Mouse (Mus musculus): ENCODE results near the gene Il12a. TPM values are rescaled to one million over a fixed set of nuclear protein-coding genes. Genes with fewer than 3 reads are reported as not detected.
A peak's percentile ranks its signal among the peaks of the same experiment; 100 is the strongest.
"Not testable (repeated sequence)": the region's sequence is repeated elsewhere in the genome, so short reads cannot be mapped to it uniquely, and the experiment has no call there.

Gene Il12a
- polyA plus RNA-seq, 1 experiment = 3.4 TPM

DNA sequence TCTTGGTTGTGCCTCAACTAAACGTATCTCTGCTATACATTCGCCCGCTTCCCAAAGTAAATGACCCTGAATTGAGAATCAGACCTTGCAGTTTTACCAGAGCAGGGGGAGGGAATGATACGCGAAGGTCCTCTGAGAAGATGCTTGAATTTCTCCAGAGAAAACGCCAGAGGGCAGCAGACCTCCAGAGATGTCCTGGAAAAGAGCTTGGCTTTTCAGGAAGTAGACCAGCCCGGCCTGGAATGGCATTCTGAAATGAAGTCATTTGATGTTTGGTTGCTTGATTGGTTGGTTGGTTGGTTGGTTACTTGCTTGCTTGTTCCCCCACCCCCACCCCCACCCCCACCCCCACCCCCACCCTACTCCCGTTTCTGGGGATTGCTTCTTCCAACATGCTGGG is 17.8 kb downstream of the Il12a start:
- Histone ChIP-seq H3K4me2 (ENCODE audit: low read depth) (no peak overlapping the region), H3K79me2 (ENCODE audit: control insufficient read depth, insufficient read depth) (no peaks in the 10 kb centered on the region), H3K4me3 (no peak overlapping the region), H3K27me3 (ENCODE audit: control insufficient read depth, insufficient read depth, insufficient read length) (no peaks in the 10 kb centered on the region), H3K36me3 (ENCODE audit: control insufficient read depth, insufficient read depth) (no peaks in the 10 kb centered on the region), H3ac (ENCODE audit: control insufficient read depth, insufficient read length) (no peak overlapping the region)
- TF ChIP-seq POLR2A (IDR thresholded peaks at IDR 0.05; ENCODE audit: insufficient read length, low read depth) (no peak), USF1 (IDR thresholded peaks at IDR 0.05; ENCODE audit: low read depth) (no peak), CEBPB (IDR thresholded peaks at IDR 0.05; ENCODE audit: insufficient read depth, poor library complexity, severe bottlenecking) (no peak), REST (IDR thresholded peaks at IDR 0.05; ENCODE audit: insufficient read depth, insufficient read length) (no peak), SRF (IDR thresholded peaks at IDR 0.05; ENCODE audit: control insufficient read depth, insufficient read length, low read depth) (no peak), TCF12 (IDR thresholded peaks at IDR 0.05; ENCODE audit: insufficient read depth, poor library complexity, severe bottlenecking) (no peak), POLR2AphosphoS2 (IDR thresholded peaks at IDR 0.05; ENCODE audit: insufficient read length, low read depth) (no peak), MYOG (IDR thresholded peaks at IDR 0.05; ENCODE audit: control insufficient read depth in 1 of 3, insufficient read depth in 1 of 3, insufficient read length in 2 of 3, low read depth in 2 of 3) (no peak), MAX (IDR thresholded peaks at IDR 0.05; ENCODE audit: low read depth) (no peak)

DNA sequence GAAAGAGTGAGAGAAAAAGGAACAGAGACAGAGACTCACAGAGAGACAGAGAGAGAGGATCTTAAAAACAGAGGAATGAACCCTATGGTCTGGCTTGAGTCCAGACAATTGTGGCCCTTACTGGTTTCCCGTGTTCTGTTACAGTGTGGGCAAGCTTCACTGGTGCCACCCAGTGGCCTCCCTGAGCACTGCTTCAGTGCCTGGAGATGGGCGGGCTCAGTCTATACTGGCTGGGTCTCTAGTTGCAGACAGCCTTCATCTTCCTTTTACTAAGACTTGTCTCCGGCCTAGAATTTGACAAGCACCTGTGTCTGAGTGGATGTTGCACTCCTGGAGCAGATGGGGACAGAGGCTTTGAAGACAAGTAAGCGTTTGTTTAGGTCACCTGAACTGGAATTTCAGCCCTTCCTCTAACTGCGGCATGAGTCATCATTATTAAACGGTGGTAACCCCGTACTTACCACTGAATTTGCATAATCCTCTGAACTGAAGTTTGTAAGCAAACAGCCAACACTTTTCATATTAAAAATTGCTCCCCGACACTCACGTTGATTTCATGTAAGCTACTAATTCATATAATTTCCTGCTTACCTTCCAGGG is 18.9 kb downstream of the Il12a start:
- Histone ChIP-seq H3K79me2 (ENCODE audit: control insufficient read depth, insufficient read depth) (no peaks in the 10 kb centered on the region), H3K4me2 (ENCODE audit: low read depth) (no peak overlapping the region), H3K27me3 (ENCODE audit: control insufficient read depth, insufficient read depth, insufficient read length) (no peaks in the 10 kb centered on the region), H3ac (ENCODE audit: control insufficient read depth, insufficient read length) (no peak overlapping the region), H3K36me3 (ENCODE audit: control insufficient read depth, insufficient read depth) (no peaks in the 10 kb centered on the region), H3K4me3 (no peak overlapping the region)
- no peak for TF ChIP-seq USF1 (IDR thresholded peaks at IDR 0.05; ENCODE audit: low read depth)
- TF ChIP-seq E2F4 (IDR thresholded peaks at IDR 0.05; ENCODE audit: insufficient read depth) = no peak
- no peak for TF ChIP-seq CEBPB (IDR thresholded peaks at IDR 0.05; ENCODE audit: insufficient read depth, poor library complexity, severe bottlenecking)
- TF ChIP-seq SRF (IDR thresholded peaks at IDR 0.05; ENCODE audit: control insufficient read depth, insufficient read length, low read depth) = no peak
- no peak for TF ChIP-seq POLR2AphosphoS2 (IDR thresholded peaks at IDR 0.05; ENCODE audit: insufficient read length, low read depth)
- no peak for TF ChIP-seq MYOD1 (IDR thresholded peaks at IDR 0.05; ENCODE audit: control insufficient read depth in 1 of 3, insufficient read length in 2 of 3, low read depth in 2 of 3)
- TF ChIP-seq MYOG (IDR thresholded peaks at IDR 0.05; ENCODE audit: control insufficient read depth in 1 of 3, insufficient read depth in 1 of 3, insufficient read length in 2 of 3, low read depth in 2 of 3) = no peak
- no peak for TF ChIP-seq POLR2A (IDR thresholded peaks at IDR 0.05; ENCODE audit: insufficient read length, low read depth)
- TF ChIP-seq TCF3 (IDR thresholded peaks at IDR 0.05; ENCODE audit: insufficient read length, low read depth) = no peak
- TF ChIP-seq REST (IDR thresholded peaks at IDR 0.05; ENCODE audit: insufficient read depth, insufficient read length) = no peak
- TF ChIP-seq MAX (IDR thresholded peaks at IDR 0.05; ENCODE audit: low read depth) = no peak
- TF ChIP-seq TCF12 (IDR thresholded peaks at IDR 0.05; ENCODE audit: insufficient read depth, poor library complexity, severe bottlenecking) = no peak

DNA sequence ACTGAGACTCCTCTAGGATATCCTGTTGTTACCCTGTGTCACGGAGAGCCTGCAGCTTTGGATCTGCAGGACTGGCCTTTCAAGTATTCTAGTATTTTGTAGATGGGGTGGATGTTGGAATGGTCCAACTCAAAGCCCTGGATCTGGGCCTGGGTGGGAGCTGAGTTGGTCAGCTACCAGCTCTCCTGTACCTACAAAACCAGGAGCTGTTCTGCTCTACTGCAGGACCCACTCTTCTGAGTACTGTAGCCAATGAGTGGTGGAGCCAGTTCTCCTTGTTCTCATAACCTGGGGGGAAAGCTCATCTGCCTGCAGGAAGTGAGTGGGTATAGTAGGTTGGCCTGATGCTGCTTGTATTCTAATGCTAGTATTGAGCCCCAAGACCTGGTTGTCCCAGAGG is 20.0 kb downstream of the Il12a start:
- Histone ChIP-seq H3K79me2 (ENCODE audit: control insufficient read depth, insufficient read depth) (no peaks in the 10 kb centered on the region), H3ac (ENCODE audit: control insufficient read depth, insufficient read length) (no peak overlapping the region), H3K27me3 (ENCODE audit: control insufficient read depth, insufficient read depth, insufficient read length) (no peaks in the 10 kb centered on the region), H3K4me3 (no peak overlapping the region), H3K4me2 (ENCODE audit: low read depth) (no peak overlapping the region), H3K36me3 (ENCODE audit: control insufficient read depth, insufficient read depth) (no peaks in the 10 kb centered on the region)
- TF ChIP-seq E2F4 (IDR thresholded peaks at IDR 0.05; ENCODE audit: insufficient read depth) = no peak
- TF ChIP-seq USF1 (IDR thresholded peaks at IDR 0.05; ENCODE audit: low read depth) = no peak
- no peak for TF ChIP-seq SRF (IDR thresholded peaks at IDR 0.05; ENCODE audit: control insufficient read depth, insufficient read length, low read depth)
- no peak for TF ChIP-seq MYOD1 (IDR thresholded peaks at IDR 0.05; ENCODE audit: control insufficient read depth in 1 of 3, insufficient read length in 2 of 3, low read depth in 2 of 3)
- no peak for TF ChIP-seq MYOG (IDR thresholded peaks at IDR 0.05; ENCODE audit: control insufficient read depth in 1 of 3, insufficient read depth in 1 of 3, insufficient read length in 2 of 3, low read depth in 2 of 3)
- no peak for TF ChIP-seq POLR2A (IDR thresholded peaks at IDR 0.05; ENCODE audit: insufficient read length, low read depth)
- no peak for TF ChIP-seq TCF3 (IDR thresholded peaks at IDR 0.05; ENCODE audit: insufficient read length, low read depth)
- TF ChIP-seq MAX (IDR thresholded peaks at IDR 0.05; ENCODE audit: low read depth) = no peak
- TF ChIP-seq TCF12 (IDR thresholded peaks at IDR 0.05; ENCODE audit: insufficient read depth, poor library complexity, severe bottlenecking) = no peak

DNA sequence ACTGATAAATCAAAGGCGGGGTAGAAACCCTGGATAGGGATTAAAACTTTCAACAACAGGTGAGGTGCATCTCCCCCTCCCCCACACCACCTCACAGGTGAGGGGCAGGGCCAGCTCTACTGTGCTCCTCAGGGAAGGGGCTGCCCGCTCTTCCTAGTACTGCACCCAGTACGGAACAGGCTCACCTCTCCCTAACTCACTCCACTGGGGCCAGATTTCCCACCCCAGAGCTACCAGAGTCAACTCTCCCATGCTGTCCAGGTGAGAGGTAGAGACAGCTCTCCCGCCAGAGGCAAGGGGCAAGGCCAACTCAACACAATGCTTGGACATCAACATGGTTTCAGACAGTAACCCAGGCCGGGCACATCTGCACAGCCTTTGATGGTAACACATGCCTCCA is 21.1 kb downstream of the Il12a start:
- Histone ChIP-seq H3K4me3 (no peak overlapping the region), H3K4me2 (ENCODE audit: low read depth) (no peak overlapping the region), H3K36me3 (ENCODE audit: control insufficient read depth, insufficient read depth) (no peaks in the 10 kb centered on the region), H3ac (ENCODE audit: control insufficient read depth, insufficient read length) (no peak overlapping the region), H3K27me3 (ENCODE audit: control insufficient read depth, insufficient read depth, insufficient read length) (no peaks in the 10 kb centered on the region), H3K79me2 (ENCODE audit: control insufficient read depth, insufficient read depth) (no peaks in the 10 kb centered on the region)
- TF ChIP-seq MYOD1 (IDR thresholded peaks at IDR 0.05; ENCODE audit: control insufficient read depth in 1 of 3, insufficient read length in 2 of 3, low read depth in 2 of 3) = no peak
- no peak for TF ChIP-seq MAX (IDR thresholded peaks at IDR 0.05; ENCODE audit: low read depth)
- TF ChIP-seq SRF (IDR thresholded peaks at IDR 0.05; ENCODE audit: control insufficient read depth, insufficient read length, low read depth) = no peak
- TF ChIP-seq TCF12 (IDR thresholded peaks at IDR 0.05; ENCODE audit: insufficient read depth, poor library complexity, severe bottlenecking) = no peak
- TF ChIP-seq USF1 (IDR thresholded peaks at IDR 0.05; ENCODE audit: low read depth) = no peak
- no peak for TF ChIP-seq MYOG (IDR thresholded peaks at IDR 0.05; ENCODE audit: control insufficient read depth in 1 of 3, insufficient read depth in 1 of 3, insufficient read length in 2 of 3, low read depth in 2 of 3)
- TF ChIP-seq TCF3 (IDR thresholded peaks at IDR 0.05; ENCODE audit: insufficient read length, low read depth) = no peak
- no peak for TF ChIP-seq POLR2A (IDR thresholded peaks at IDR 0.05; ENCODE audit: insufficient read length, low read depth)
- TF ChIP-seq POLR2AphosphoS2 (IDR thresholded peaks at IDR 0.05; ENCODE audit: insufficient read length, low read depth) = no peak

DNA sequence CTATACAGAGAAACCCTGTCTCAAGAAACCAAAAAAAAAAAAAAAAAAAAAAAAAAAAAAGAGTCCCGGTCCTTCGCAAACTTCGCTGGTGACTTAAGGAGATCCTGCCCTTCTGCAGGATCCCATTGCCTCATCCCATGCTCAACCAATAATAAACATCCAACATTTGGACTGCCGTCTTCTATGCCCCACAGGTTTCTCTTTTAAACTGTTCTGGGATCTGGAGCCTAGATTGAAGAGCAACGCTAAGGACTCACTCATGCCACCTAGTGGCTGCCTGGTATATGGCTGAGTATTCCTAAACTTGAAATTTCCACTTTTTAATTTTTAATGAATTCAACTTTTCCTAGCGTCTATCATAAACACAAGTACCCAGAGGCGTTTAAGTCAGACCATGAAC is 23.1 kb downstream of the Il12a start:
- no peak for TF ChIP-seq MYOD1 (IDR thresholded peaks at IDR 0.05; ENCODE audit: control insufficient read depth in 1 of 3, insufficient read length in 2 of 3, low read depth in 2 of 3)
- TF ChIP-seq MYOG (IDR thresholded peaks at IDR 0.05; ENCODE audit: control insufficient read depth in 1 of 3, insufficient read depth in 1 of 3, insufficient read length in 2 of 3, low read depth in 2 of 3) = no peak
- no peak for TF ChIP-seq POLR2A (IDR thresholded peaks at IDR 0.05; ENCODE audit: insufficient read length, low read depth)
- no peak for TF ChIP-seq TCF12 (IDR thresholded peaks at IDR 0.05; ENCODE audit: insufficient read depth, poor library complexity, severe bottlenecking)
- no peak for TF ChIP-seq TCF3 (IDR thresholded peaks at IDR 0.05; ENCODE audit: insufficient read length, low read depth)
- no peak for TF ChIP-seq E2F4 (IDR thresholded peaks at IDR 0.05; ENCODE audit: insufficient read depth)
- no peak for TF ChIP-seq MAX (IDR thresholded peaks at IDR 0.05; ENCODE audit: low read depth)
- no peak for TF ChIP-seq REST (IDR thresholded peaks at IDR 0.05; ENCODE audit: insufficient read depth, insufficient read length)
- no peak for TF ChIP-seq CEBPB (IDR thresholded peaks at IDR 0.05; ENCODE audit: insufficient read depth, poor library complexity, severe bottlenecking)
- TF ChIP-seq USF1 (IDR thresholded peaks at IDR 0.05; ENCODE audit: low read depth) = no peak
- Histone ChIP-seq H3K27me3 (ENCODE audit: control insufficient read depth, insufficient read depth, insufficient read length) (no peaks in the 10 kb centered on the region), H3K4me3 (no peak overlapping the region), H3K4me2 (ENCODE audit: low read depth) (peak overlapping the region; percentile 64), H3K36me3 (ENCODE audit: control insufficient read depth, insufficient read depth) (no peaks in the 10 kb centered on the region), H3K79me2 (ENCODE audit: control insufficient read depth, insufficient read depth) (no peaks in the 10 kb centered on the region), H3ac (ENCODE audit: control insufficient read depth, insufficient read length) (no peak overlapping the region)

DNA sequence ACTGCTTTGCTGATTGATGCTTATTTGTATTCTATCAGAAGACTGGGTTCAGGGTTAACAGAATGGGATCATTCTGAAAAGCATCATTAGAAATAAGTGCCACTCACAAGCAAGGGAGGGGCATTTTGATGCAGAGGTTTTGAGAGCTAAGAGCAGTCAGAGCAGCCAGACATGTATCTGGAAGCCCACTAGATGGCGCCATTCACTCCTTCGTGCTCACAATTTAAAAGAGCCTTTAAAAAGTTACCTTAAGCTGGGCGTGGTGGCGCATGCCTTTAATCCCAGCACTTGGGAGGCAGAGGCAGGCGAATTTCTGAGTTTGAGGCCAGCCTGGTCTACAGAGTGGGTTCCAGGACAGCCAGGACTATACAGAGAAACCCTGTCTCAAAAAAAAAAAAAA is 26.9 kb downstream of the Il12a start:
- H3K4me3 ChIP-seq; H3K4me2 ChIP-seq (ENCODE audit: low read depth); H3K79me2 ChIP-seq (ENCODE audit: control insufficient read depth, insufficient read depth); H3ac ChIP-seq (ENCODE audit: control insufficient read depth, insufficient read length); H3K27me3 ChIP-seq (ENCODE audit: control insufficient read depth, insufficient read depth, insufficient read length); H3K36me3 ChIP-seq (ENCODE audit: control insufficient read depth, insufficient read depth): not testable (repeated sequence)
